Mouse (Mus musculus) intestine, postnatal 0 days (tissue): ENCODE results near the gene Htr2c. TPM values are rescaled to one million over a fixed set of nuclear protein-coding genes. Genes with fewer than 3 reads are reported as not detected.
A peak's percentile ranks its signal among the peaks of the same experiment; 100 is the strongest.

Source experiments
- ATAC-seq: fragments of 200-750 bp; cut with Nextera tagmentation; 2 replicates; pipeline ENCODE4 v1.8.0; 2017; ENCODE audit warnings: mild to moderate bottlenecking, moderate TSS enrichment, moderate library complexity
- H3K27ac ChIP-seq: fragments of 300-500 bp; sonication (generic); 2 replicates; pipeline ENCODE4 v1.5.1; 2014; ENCODE audit warnings: mild to moderate bottlenecking, low read depth, low read length, moderate library complexity
- H3K27me3 ChIP-seq: fragments of 300-500 bp; sonication (generic); replicated peaks from 2 replicates; pipeline ENCODE4 v1.6.1; 2014; ENCODE audit warnings: low read length, mixed read lengths; ENCODE audit not compliant: control insufficient read depth, insufficient read depth
- H3K36me3 ChIP-seq: fragments of 300-500 bp; sonication (generic); 2 replicates; pipeline ENCODE4 v1.6.1; 2014; ENCODE audit warnings: mild to moderate bottlenecking, moderate library complexity; ENCODE audit not compliant: control insufficient read depth, insufficient read depth
- H3K4me1 ChIP-seq: fragments of 300-500 bp; sonication (generic); replicated peaks from 2 replicates; pipeline ENCODE4 v1.6.1; 2014; ENCODE audit warnings: antibody characterized with exemption, low read length, mixed read lengths; ENCODE audit not compliant: control insufficient read depth, insufficient read depth
- H3K4me2 ChIP-seq: fragments of 300-500 bp; sonication (generic); replicated peaks from 2 replicates; pipeline ENCODE4 v1.6.1; 2014; ENCODE audit warnings: low read depth, mild to moderate bottlenecking, moderate library complexity
- H3K4me3 ChIP-seq: fragments of 300-500 bp; sonication (generic); 2 replicates; pipeline ENCODE4 v1.5.1; 2014; ENCODE audit warnings: low read depth, low read length
- H3K9ac ChIP-seq: fragments of 300-500 bp; sonication (generic); 2 replicates; pipeline ENCODE4 v1.6.1; 2014; ENCODE audit warnings: mild to moderate bottlenecking, low read depth, low read length
- H3K9me3 ChIP-seq: fragments of 300-500 bp; sonication (generic); 2 replicates; pipeline ENCODE4 v1.6.1; 2016; ENCODE audit warnings: mixed run types; ENCODE audit not compliant: control insufficient read depth
- CTCF ChIP-seq: sonication (generic); IDR thresholded peaks from 2 replicates; pipeline ENCODE4 v1.5.1; 2016; ENCODE audit warnings: low read depth, mild to moderate bottlenecking, control low read depth, antibody characterized with exemption, moderate library complexity
- WGBS: fragments of 180-500 bp; shearing (Covaris S2); extraction: QIAGEN DNeasy Blood & Tissue Kit; methylation state at CpG from one replicate; pipeline ENCODE4 v1.1.7; 2014; 5-methylcytosine and 5-hydroxymethylcytosine counted together
- polyA plus RNA-seq: library from polyadenylated mRNA; unstranded; fragments of >200 nt; fragmentation: Nextera tagmentation; extraction: Ambion mirVana; gene quantifications from 2 replicates; pipeline ENCODE4 v1.2.1, GENCODE M21; 2015

The Htr2c gene
- polyA plus RNA-seq, 1 experiment from 2014 or later, result not detected

DNA sequence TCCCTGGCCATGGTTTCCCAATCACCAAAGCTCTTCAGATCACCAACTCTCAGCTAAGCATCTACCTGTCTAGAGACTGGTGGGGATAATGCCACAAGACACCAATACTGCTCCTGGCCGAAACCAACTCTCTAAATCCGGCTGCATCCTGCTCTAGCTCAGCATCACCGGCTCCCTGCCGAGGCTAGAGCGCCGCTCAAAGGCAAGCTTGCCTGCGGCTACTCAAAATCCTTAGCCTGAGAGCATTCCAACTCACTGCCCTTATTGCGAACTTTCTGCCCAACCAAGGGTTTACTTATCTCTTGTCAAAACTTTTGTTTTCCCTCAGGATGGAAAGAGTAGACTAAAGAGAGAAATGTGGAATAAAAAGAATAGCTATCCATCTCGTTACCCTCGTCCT lies 2.4 kb upstream of the Htr2c start:
- ATAC-seq, result no peak
- no peak for TF ChIP-seq CTCF
- Histone ChIP-seq H3K36me3 (no peaks in the 10 kb centered on the region), H3K27me3 (no peaks in the 10 kb centered on the region), H3K4me2 (no peak overlapping the region), H3K9me3 (no peaks in the 10 kb centered on the region), H3K4me3 (no peak overlapping the region), H3K9ac (no peak overlapping the region), H3K4me1 (no peaks in the 10 kb centered on the region), H3K27ac (no peak overlapping the region)
- 23% methylated on average over 10 of the region's 10 CpGs for WGBS

DNA sequence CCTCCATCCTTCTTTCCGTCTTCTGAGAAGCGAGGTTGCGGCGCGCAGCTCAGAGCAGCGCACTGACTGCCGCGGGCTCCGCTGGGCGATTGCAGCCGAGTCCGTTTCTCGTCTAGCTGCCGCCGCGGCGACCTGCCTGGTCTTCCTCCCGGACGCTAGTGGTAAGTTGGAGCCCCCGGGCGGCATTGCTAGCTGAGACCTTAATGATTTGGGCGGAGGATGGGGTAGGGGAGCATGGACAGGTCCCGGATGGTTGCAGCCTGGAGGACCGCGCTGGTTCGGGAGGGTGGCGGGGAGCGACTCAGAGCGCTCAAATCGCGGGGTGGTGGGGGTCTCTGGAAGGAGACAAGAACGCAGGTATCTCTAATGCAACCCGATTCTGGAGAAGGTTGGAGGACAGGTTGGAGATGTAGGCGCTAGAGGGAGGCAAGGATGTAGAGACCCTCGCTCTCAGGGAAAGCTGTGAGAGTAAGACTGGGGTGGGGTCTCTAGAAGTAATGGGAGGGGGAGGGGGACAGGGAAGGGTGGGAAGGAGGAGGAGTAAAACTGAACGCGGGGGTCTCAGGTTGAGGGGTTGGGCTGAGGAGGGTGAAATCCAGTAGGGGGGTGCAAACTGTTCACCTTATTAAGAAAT lies 718 bp downstream of the Htr2c start:
- no peaks in the 10 kb centered on the region for H3K27me3 ChIP-seq
- H3K4me3 ChIP-seq, result no peak overlapping the region
- no peaks in the 10 kb centered on the region for H3K4me1 ChIP-seq
- peak overlapping the region; percentile 37; the same call in 1 of the 2 replicates for H3K4me2 ChIP-seq
- no peaks in the 10 kb centered on the region for H3K36me3 ChIP-seq
- 27% methylated on average over 37 of the region's 37 CpGs for WGBS
- no peak overlapping the region for H3K9ac ChIP-seq
- H3K27ac ChIP-seq, result no peak overlapping the region
- no peak for TF ChIP-seq CTCF
- no peak for ATAC-seq
- no peaks in the 10 kb centered on the region for H3K9me3 ChIP-seq

DNA sequence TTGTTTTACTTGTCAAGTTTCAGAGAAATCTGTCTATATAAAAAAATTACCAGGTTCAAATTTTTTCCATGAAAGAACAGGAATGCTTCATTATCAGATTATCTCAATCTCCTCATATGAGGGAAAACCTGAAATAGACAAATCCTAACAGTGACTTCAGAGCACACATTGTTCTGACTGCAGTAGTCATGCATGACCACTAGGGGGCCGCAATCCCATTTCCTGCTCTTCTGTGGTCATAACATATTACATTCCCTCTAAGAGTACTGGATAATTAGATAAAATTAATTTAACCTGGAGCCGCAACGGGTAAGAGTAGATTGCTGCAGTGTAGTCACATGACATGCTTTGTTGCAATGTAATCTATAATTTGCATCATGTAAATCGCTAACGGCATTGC lies 17.6 kb downstream of the Htr2c start:
- TF ChIP-seq CTCF, result peak; percentile 65
- no peak overlapping the region for H3K9ac ChIP-seq
- H3K9me3 ChIP-seq, result no peaks in the 10 kb centered on the region
- no peaks in the 10 kb centered on the region for H3K27me3 ChIP-seq
- 65% methylated on average over 5 of the region's 5 CpGs for WGBS
- H3K4me1 ChIP-seq, result no peaks in the 10 kb centered on the region
- H3K36me3 ChIP-seq, result no peaks in the 10 kb centered on the region
- H3K4me3 ChIP-seq, result no peak overlapping the region
- no peak overlapping the region for H3K4me2 ChIP-seq
- H3K27ac ChIP-seq, result no peak overlapping the region
- no peak for ATAC-seq

DNA sequence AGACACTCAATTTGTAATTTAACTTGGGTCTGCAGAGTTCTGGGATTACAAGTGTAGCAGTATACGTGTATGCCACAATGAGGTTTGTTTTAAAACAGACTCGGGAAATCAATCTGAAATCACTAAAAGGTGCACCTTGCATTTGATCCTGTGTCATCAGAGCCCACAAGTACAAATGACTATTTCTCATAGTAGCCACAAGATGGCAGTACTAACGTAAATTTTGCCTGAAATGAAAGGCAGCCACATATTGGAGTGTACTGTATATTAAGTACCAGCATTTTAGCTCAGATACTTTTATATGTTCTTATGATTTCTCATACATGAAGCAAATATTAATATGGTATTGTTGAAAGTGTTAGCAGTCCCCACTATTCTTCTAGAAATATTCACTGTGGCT lies 93.4 kb downstream of the Htr2c start:
- no peaks in the 10 kb centered on the region for H3K36me3 ChIP-seq
- H3K27me3 ChIP-seq, result no peaks in the 10 kb centered on the region
- H3K4me2 ChIP-seq, result no peak overlapping the region
- TF ChIP-seq CTCF, result peak; percentile 55
- ATAC-seq, result no peak
- no peak overlapping the region for H3K27ac ChIP-seq
- no peaks in the 10 kb centered on the region for H3K9me3 ChIP-seq
- WGBS, result 12% methylated on average over 3 of the region's 3 CpGs
- no peaks in the 10 kb centered on the region for H3K4me1 ChIP-seq
- H3K4me3 ChIP-seq, result no peak overlapping the region
- H3K9ac ChIP-seq, result no peak overlapping the region

DNA sequence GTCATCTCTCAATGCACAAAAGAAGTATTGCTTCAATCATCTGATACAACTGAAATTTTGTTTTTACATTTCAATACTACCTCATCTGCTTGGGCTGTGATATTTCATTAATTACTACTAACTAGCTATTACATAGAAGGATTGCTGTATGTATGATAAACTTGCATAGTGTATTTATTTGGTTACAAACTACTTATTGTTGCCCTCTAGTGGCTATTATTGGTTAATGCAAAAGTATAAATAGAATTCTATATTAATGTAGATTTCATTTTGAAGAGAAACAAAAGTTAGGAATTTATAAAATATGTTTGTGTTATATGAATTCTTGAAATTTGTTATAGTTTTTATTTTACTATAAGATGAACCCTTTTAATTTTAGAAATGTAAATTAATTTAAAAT lies 109.3 kb downstream of the Htr2c start:
- 0 out of 2 replicates have a peak, but pooled peaks have one; percentile 27 for TF ChIP-seq CTCF
- no peak for ATAC-seq

DNA sequence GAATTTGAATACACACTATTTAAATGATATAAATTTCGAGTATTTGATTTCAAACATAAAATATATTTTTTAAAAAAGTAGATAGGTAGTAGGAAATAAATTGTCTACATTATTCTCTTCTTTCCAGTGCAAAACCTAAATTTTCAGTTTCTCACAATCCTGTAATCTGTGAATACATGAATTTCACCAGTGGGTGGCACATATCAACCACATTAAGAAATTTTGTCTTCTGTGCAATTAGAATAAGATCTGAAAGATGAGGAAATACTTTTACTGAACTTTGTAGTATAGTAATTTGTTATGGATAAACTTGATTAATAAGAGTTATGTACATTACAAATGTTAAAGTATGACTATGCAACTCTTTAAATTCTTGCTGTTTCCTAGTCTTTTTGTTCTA lies 156.8 kb downstream of the Htr2c start:
- TF ChIP-seq CTCF, result peak; percentile 26; the same call in 1 of the 2 replicates
- H3K9ac ChIP-seq, result no peak overlapping the region
- ATAC-seq, result no peak
- no peaks in the 10 kb centered on the region for H3K36me3 ChIP-seq
- no peaks in the 10 kb centered on the region for H3K4me1 ChIP-seq
- H3K27ac ChIP-seq, result no peak overlapping the region
- no peak overlapping the region for H3K4me2 ChIP-seq
- H3K27me3 ChIP-seq, result no peaks in the 10 kb centered on the region
- H3K9me3 ChIP-seq, result no peaks in the 10 kb centered on the region
- H3K4me3 ChIP-seq, result no peak overlapping the region
- WGBS, result 20% methylated on average over 1 of the region's 1 CpGs

More for the DNA sequence above, 109.3 kb downstream of the Htr2c start:
- H3K27ac ChIP-seq, result no peak overlapping the region
- H3K4me3 ChIP-seq, result no peak overlapping the region
- no peaks in the 10 kb centered on the region for H3K27me3 ChIP-seq
- H3K4me1 ChIP-seq, result no peaks in the 10 kb centered on the region
- H3K4me2 ChIP-seq, result no peak overlapping the region
- H3K9ac ChIP-seq, result no peak overlapping the region
- H3K9me3 ChIP-seq, result no peaks in the 10 kb centered on the region
- H3K36me3 ChIP-seq, result no peaks in the 10 kb centered on the region

DNA sequence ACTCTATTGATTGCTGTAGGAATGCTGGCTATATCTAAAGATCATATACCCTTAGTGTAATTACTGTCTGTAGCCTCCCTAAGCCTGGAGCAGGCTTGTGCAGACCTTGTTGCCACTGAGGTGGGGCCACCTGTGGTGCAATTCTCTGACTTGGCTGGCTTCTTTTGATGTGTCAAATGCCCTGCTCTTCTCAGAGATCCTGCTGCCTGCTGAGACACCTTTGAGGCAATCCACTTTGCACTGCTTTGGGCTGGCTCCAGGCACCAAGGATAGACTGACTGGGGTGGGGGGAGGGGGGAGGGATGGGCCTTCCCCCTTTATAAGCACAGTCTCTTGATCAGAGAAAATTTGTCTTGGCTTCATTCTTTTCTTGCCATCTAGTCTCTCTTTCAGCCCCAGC lies 252.9 kb downstream of the Htr2c start:
- no peak overlapping the region for H3K4me3 ChIP-seq
- ATAC-seq, result no peak
- no peak overlapping the region for H3K27ac ChIP-seq
- no peaks in the 10 kb centered on the region for H3K27me3 ChIP-seq
- H3K4me1 ChIP-seq, result no peaks in the 10 kb centered on the region
- no peak overlapping the region for H3K4me2 ChIP-seq
- H3K36me3 ChIP-seq, result no peaks in the 10 kb centered on the region
- H3K9ac ChIP-seq, result no peak overlapping the region
- TF ChIP-seq CTCF, result no peak
- no peaks in the 10 kb centered on the region for H3K9me3 ChIP-seq
